Mouse (Mus musculus): ENCODE measurements around the gene Nupl1.

DNA sequence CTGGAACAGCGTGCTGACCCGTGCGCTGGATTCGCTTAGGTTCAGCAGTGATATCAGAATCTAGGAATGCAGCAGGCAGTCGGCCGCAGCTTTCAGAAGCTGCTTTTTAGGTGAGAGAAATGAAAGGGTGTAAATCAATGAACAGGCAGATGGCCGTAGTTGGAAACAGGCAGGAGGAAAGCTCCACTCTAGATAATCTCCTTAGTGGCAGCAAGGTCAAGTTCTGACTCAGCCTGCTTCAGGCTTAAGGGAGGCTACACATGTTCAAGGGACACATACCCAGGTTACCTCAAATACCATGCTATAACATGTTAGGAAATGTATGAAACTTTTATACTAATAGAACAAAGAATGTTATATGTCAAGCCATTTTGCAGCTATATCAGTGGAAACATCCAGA, 11.1 kb upstream of the Nupl1 start:
- no peak for TF ChIP-seq CTCF (IDR thresholded peaks at IDR 0.05; ENCODE audit: low read depth, low read length)
- TF ChIP-seq POLR2A (IDR thresholded peaks at IDR 0.05; ENCODE audit: borderline replicate concordance, low read depth, low read length) = no peak
